Mouse (Mus musculus): ENCODE results near the gene Dnajc16.
"Not testable (repeated sequence)": the region's sequence is repeated elsewhere in the genome, so short reads cannot be mapped to it uniquely, and the experiment has no call there.

Dnajc16 gene

DNA sequence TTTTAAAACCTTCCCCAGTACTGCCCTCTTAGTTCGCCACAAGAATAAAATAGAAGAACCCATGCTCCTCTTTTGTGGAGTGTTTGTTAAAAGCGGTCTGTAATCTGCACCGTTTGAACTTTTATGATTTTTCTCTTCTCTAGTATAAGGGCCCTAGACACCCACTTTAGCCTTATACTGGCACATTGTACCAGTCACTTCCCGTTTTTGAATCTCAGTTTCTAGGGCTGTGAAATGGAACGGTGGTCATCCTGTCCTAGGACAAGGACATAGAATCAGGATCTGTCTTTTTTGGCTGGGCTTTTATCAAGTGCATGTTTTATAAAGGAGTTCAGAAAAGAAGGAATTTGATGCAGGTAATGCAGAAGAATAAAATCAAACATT lies 3.4 kb upstream of the Dnajc16 start:
- no peak for DNase-seq

DNA sequence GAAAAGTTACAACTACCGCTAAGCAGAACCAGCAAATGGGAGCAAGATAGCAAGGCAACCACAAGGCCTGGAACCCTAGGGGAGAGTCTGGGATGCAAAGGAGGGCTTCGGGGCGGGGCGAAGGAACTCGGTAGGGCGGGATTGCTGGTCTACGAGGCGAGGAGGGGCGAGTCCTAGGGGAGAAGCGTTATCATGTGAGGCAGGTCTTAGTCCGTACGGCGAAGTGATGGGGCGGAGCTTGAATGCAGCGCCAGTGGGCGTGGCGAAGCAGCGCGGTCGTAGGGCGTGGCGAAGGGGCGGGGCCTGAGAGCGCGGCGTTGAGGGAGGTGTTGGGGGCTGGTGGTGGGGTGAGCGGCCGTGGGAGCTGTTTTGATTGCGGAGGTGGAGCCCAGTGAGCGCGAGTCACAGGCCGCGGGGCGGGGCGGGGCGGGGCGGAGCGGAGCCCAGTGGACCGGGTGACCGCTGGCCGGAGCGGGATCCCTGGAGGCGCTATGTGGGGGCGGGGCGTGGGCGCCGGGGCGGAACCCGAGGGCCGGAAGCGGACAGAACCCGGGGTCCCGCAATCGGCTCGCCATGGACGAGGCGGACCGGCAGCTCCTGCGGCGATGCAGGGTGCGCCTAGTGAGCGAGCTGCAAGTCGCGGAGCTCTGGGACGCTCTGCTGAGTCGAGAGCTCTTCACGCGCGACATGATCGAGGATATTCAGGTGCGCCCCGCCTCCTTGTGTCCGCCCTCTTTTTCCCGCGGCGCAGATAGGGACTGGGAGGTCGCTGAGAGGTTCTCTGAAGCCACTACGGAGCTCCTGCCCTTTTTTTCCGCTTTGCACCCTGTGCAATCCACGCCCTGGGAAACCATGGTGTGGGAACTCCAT lies 2.8 kb upstream of the Dnajc16 start, which contains the start of gene Casp9:
TSS of gene Casp9 (plus strand) at position 331 of the 870 bp plus-strand sequence.
- DNase-seq: peak; percentile 97

DNA sequence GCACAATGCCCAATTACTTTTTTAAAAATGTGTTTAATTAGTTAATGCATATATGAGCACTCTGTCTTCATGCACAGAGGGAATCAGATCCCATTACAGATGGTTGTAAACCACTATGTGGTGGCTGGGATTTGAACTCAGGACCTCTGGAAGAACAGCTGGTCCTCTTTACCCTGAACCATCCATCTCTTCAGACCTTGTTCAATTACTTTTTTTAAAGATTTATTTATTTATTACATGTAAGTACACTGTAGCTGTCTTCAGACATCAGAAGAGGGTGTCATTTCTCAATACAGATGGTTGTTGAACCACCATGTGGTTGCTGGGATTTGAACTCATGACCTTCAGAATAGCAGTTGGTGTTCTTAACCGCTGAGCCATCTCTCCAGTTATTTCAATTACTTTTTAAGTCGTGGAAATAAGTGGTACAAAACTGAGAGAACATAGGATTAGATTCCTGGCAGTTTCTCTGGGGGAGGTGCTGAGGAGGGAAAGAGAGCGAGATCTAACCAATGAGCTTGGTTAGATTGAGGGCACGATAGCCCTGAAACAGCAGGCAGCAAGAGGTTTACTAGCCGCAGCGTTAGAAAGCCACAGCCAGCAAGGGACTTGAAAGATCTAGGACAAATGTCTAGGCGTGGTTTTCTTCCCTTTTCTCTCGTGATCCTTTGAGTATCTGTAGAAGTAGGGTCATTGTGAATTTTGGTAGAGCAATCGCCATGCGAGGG lies 2.0 kb upstream of the Dnajc16 start:
- DNase-seq: no peak

DNA sequence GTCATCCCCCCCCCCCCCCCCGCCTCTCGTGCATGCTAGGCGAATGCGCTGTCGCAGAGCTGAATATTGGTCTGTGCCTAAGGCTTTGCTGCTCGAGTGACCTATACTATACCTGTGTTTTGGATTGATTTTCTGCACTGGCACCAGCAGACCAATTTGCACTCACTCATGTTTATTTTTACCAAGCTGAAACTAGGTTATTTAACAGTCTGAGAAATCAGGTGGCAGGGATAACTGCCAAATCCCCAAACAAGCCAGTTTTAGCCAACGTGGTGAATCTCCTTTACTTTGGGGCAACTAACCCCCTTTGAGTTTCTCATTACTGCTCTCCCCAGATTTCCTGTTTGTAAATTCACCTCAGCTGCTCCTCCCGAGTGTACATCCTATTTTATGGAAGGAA lies 1.2 kb upstream of the Dnajc16 start:
- peak; percentile 53 for DNase-seq

DNA sequence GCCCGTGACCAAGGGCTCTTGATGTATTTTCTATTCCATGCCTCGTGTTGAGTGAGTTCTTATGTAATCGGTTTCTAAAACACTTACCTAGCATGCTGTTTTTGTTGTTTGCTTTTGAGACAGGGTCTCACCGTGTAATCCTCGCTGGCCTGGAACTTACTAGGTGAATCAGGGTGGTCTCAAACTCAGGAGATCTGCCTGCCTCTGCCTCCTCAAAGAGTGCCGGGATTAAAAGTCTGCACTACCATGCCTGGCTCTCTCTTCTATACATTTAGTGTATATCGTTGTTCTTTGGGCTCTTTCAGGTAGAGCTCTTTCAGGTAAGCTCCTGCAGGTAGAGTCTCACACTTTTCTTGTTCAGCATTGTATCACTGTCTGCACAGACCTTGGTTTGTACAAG lies 755 bp upstream of the Dnajc16 start:
- no peak for DNase-seq

DNA sequence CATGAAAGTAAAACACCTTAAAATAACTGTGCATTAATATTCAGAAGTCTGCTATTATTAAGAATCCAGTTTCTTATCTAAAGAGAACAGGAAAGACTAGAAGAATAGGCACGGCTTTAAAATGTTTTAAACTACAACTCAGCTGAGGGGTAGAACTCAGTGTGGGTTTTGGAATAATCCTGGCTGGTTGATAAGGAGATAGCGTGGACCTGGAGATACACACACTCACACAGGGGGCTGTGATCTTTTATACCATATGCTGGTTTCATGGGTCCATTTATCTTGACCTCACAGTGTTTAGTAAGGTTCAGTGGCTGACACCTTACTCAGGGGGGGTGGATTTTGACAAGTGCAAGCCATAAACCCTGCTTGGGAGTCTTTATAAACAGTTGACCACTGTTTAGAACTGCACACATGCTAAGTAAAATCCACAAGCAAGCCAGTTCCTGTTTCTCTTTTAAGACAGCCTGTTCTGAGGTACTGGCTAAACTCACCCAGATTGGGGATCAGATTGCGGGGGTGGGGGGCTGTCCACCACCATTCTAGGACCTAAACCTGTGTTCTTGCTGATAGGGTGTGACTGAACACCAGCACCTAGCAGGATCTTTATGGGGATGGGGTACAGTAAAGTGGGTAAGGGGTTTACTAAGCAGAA lies 1.0 kb downstream of the Dnajc16 start:
- DNase-seq: no peak

DNA sequence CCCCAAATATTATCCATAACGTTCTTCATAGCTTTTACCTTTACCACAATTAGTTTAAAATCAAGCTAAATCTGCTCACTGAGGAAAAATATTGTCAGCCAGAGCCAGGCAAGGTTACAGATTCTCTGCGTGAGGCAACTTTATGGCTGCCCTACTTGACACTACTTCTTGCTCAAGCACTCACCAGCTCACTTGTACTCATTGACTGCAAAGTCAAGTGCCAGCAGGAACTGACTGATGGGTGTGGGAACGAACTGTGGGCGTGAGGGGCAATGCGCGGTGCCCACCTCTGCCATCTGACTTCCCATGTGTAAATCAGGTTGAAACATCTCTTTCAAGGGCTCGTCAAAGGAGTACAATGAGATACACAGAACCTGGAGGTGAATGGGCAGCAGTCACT lies 3.3 kb downstream of the Dnajc16 start:
- DNase-seq: no peak

DNA sequence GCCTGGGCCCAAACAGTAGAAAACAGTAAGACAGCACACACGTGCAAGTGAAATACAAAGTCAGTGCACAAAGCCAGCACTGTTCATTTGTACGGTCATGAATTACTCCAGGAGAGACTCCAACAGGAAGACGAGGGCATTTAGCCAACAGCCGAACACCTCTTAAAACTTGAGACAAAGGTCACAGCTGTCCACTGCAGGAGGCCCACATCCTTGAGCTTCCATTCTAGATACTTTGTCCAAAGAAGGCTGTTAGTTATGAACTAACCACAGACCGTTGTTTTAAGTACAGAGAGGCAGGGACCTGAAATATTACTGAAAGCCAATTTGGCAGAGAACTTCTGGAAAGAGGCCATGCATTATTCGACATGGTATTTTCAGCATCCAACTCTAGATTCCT lies 3.7 kb downstream of the Dnajc16 start:
- no peak for DNase-seq

DNA sequence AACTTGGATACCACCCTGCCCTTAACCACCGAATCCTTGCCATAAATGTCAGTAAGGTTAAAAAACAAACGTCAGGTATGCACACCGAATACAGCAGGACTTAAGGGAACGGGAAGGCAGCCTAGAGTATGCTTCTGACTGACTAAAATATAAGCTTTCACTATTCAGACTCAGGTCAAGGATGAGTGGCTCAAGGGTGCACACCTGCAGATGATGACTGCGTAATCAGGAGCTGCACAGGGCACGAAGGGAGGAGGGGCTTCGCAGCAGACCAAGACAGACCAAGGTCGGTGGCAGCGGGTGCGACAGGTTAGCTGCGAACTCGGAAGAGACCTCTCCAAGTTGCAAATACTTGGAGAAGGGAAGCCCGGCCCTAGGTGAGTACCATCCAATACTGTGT lies 4.6 kb downstream of the Dnajc16 start:
- no peak for DNase-seq

DNA sequence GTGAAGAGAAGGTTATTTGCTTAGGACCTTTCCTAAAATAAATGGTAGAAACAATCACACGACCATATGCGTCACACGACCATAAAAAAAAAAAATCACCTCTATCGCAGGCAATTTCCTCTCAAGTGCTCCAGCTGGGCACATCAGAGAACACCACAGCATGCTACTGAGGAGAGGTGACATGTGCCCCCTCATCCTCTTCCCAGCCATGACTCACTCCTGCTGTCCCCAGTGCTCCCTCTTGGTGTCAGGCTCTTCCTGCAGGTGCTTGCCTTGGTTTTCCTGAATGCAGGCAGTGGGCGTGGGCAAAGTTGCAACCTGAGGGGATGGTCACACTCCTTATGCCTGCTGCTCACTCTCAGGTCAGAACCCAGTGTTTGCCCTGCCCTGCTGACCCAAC lies 5.9 kb downstream of the Dnajc16 start:
- no peak for DNase-seq

DNA sequence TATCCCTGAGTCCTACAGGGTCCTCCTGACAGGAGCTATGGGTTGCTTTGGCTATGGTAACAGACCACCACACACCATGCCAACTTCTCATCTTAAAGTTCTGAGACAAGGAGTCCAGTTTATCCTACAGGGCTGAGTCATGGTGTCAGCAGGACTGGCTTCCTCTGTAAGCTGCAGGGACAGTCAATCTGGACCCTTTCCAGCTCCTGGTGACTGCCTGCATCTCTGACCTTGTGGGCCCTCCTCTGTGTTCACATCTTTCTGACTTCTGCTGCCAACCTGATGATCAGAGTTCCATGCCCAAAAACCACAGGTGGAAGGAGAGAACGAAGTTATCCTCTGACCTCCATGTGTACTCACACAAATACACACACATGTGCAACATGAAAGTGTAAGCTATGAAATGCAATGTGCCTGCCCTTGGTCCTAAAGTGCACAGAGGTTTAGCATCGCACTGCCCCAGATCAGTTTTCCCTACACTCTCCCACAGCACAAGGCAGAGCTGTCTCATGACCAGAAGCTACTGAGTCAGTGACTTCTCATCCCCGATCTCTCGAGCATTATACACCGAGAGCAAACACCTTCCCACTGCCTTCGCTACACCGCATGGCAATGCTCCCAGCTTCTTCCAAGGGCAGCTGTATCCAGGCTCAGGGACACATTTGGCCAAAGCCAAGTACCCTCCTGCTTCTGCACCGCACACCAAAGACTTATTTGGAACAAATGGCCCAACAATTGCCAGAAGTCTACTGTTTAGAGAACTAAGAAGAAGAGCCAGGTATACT lies 9.3 kb downstream of the Dnajc16 start:
- DNase-seq: no peak

DNA sequence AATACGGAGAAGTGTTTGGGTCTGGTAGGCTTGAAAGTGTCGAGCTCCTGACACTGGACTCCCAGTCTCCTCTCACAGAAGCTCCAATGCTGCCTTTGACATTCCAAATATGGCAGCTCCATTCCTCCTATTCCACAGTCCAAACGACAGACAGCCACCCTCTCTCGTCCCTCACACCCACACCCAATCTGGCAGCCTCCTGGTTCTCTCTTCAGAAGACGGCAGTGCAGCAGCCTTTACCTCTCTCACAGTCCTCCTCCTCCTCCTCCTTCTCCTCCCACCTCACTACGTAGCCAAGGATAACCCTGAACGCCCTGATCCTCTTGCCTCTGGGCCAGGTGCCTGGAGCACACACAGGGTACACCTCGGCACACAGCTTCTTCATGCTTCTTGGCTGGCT lies 10.9 kb downstream of the Dnajc16 start:
- no peak for DNase-seq

DNA sequence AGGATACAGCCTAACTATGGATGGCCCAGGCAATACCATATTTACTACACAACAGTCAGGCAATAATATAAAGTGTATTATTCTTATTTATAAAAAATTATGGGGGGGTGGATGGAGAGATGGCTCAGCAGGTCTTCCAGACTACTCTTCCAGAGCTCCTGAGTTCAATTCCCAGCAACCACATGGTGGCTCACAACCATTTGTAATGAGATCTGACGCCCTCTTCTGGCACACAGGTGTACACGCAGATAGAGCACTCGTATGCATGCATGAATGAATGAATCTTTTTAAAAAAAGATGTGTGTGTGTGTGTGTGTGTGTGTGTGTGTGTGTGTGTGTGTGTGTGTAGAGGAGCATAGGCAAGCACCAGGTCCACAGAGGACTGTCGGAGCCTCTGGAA lies 17.7 kb downstream of the Dnajc16 start:
- DNase-seq: not testable (repeated sequence)

DNA sequence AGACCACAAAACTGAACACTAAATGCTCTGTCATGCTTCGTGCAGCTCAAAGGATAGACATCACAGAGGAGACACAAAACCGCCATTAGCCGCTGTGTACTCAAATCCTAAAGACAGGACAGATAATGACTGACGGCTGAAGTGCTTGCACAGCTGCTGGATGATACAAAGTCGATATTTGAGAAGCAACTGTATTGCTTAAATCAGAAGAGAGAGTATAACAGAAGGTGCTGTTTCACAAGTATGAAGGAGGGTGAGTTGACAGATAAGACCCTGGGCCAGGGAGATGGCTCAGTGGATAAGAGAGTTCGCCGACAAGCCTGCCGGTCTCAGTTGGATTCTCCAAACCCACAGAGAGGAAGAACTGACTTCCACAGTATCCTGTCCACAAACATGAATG lies 18.9 kb downstream of the Dnajc16 start:
- DNase-seq: no peak

DNA sequence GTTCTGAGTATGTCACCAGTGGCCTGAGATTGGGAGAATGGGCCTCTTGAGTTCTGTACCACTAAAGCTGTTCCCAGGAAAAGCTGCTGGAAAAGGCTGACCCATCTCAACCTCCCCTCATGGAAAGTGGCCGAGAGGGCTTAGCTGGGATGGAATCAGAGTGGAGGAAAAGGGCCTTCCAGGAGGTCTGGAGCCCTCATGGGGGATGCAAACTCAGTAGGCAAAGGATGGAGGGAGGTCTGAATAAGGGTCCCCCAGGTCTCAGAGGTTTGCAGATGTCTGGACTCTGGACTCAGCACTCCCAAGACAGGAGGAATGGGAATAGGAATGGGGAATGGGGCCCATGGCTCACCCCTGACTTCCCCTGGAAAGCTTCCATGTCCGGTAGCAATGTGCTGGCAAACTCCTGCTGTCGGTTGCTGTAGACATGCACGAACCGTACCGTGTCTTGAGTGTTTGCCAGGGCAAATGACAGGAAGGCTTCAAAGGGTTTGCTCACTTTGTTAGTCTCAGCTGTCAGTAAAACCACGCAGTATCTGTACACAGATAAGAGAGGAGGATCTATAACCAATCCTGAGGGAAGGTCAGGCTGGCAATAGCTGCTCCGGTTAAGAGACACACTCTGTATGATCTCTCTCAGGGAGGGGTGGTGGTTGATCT lies 21.1 kb downstream of the Dnajc16 start:
- DNase-seq: no peak

DNA sequence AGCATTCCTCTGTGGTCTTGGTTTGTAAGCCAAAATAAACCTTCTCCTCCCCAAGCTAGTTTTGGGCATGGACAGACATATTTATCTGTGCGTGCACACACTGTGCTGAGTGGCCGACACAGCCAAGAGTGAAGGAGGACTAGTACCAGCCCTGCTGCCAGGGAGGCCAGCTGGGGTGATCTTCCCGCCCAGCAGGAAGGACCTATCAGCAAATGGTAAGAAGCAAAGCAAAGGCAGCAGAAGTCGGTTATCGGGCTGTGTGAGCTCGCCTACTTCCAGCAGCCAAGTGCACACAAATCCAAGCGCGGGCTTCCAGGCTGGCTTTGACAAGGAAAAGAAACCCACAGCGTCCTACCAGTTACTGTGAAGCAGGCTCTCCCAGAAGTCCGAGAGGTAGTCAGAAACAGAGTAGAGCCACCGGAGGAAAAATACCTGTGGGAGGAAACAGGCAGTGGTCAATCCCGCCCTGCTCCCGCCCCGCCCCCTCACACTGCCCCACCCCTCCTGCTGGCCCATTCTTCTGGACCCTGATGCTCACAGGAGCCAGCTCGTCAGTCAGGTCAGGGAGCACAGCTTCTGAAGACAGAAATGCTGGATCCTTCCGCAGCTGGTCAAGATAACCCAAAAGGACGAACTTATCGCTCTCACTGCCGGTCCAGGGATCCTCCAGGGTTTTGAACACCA lies 23.2 kb downstream of the Dnajc16 start:
- peak; percentile 61 for DNase-seq

DNA sequence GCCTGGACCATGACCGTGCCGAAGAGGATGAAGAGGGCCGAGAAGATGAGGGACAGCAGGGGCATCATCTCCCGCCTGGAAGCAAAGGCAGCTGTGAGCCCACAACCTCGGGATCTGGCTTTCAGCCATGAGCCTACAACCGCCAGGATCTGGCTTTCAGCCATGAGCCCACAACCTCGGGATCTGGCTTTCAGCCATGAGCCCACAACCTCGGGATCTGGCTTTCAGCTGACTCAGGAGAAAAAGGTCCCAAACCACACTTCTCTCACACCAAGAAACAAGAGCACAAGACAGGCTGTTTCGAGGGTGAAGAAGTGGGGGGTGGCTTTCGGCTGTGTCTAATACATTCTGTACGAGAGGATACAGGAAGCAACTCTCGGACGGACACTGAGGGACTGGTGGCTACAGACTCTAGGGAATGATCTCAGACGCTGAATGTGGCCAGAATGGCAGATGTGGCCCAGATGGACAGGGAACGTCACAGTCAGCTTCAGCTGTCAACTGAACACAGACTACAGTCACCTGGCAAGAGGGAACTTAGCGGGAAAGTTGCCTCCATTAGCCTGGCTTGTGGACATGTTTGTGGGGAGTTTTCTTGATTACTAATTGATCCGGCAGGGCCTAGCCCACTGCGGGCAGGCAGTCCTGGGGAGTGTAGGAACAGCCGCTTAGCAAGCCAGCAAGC lies 23.9 kb downstream of the Dnajc16 start:
- peak; percentile 23 for DNase-seq

DNA sequence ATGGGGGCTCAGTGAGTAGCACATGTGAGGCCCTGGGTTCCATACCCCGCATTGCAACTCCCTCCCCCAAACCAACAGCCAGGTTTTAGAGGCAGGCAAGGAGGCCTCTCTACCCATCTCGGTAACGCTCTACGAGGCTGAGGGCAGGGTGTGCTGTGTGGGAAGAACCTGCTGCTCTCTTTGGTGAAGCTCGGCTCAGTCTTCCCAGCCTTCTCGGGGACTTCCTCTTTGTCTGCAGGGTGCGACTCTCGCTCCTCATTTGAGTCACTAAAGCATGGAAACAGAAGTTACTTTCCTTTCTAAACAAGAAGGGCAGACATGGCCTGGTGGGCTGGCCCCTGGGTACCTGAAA lies 24.4 kb downstream of the Dnajc16 start:
- no peak for DNase-seq

DNA sequence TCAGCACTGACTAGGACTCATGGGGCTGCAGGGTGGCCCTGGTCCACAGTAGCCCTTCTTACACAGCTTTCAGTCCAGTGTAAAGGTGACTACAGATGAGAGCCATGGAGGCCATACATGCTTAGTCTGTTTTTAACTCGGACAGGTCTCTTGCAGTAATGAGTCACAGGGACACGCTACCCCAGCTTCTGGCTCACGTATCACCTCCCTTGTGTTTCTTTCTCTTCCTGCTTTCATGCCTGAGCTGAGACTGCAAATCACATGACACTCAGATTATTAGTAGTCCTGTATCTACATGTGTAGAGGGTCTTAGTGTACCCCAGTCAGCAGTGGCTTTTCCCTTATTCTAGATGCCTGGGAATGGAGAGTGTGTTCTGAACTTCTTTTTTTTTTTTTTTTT lies 25.7 kb downstream of the Dnajc16 start:
- DNase-seq: no peak

DNA sequence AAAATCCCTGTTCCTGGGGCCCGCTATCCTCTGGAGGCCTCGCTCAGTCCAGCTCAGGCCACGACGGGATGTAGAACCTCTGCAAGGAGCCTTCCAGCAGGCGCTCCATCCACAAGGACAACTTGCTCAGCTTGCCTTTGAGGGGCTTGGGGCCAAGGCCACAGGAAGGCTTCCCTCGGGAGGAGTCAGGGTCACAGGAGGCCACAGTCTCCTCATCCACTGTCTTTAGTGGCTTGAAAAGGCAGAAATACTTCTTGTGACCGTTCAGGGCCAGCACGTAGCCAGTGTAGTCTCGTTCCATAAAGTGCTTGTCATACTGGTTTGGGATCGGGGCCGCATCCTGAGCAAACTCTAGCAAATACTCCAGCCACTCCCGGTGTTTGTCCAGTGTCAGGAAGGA lies 27.3 kb downstream of the Dnajc16 start:
- DNase-seq: no peak

DNA sequence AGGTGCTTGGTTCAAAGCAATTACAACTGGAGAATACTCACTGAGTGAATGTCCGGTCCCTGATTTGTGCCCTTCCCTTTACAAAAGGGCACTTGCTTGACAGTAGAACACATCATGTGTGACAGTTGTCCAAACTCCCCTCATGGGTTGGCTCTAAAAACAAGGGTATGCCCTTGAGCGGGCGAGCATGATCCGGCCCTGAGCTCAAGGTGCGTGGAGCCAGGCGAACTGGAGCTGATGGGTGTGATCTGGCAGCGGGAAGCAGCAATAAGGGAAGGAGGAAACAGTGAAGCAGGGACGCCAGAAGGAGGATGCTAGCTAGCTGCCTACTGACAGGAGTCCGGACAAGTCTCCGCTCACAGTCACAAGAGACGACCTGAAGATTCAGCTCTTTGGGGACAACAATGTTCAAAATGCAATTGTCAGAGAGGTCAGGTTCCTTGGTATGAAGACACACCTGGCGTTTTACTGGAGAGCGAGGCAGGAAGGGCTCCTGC lies 28.6 kb downstream of the Dnajc16 start:
- DNase-seq: no peak
